Mouse (Mus musculus) ES-Bruce4 (cell line): ENCODE data around the gene Nkiras2.

Source experiments
- CTCF ChIP-seq: IDR thresholded peaks from one replicate; pipeline ENCODE4 v1.8.1; 2011; ENCODE audit warnings: low read depth, low read length
- EP300 ChIP-seq: IDR thresholded peaks from 2 replicates; pipeline ENCODE4 v1.6.1; 2011; ENCODE audit warnings: low read depth, low read length; ENCODE audit not compliant: insufficient read depth
- POLR2A ChIP-seq: IDR thresholded peaks from one replicate; pipeline ENCODE4 v1.8.1; 2011; ENCODE audit warnings: low read length; ENCODE audit not compliant: insufficient read depth

DNA sequence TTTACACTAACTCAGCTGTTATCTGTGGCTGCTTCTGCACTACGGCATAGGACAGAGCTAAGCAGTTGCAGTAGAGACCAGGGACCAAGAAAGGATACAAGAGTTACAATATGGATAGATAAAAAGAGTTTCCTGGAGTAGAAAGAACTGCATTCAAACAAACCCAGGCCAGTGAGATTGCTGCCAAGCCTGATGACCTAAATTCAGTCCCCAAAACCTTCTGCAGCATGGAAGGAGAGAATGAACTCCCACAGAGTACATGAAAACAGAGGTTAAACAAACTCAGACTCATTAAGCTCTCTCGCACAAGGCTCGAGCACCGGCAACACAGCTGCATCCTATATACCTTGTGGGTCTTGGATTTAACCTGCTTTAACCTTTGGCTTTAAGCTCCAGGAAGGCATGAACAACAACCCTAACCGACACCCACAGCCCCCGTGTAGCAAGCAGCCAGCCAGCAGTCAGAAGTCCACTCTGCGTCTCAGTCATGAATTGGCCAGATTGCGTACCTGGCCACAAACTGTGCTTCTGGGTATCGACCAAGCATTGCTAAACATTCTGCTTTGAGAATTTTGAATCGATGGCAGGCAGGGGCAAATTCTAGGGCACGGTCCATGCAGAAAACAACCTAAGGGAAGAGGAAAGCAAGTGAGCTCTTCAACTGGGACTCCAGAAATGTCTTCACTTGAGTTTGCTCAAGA, 26.5 kb upstream of the Nkiras2 start:
- TF ChIP-seq POLR2A (no peak), CTCF (no peak), EP300 (no peak)
